Mouse (Mus musculus) spleen, adult 2 months (tissue): ENCODE measurements at regions not wholly inside any gene's neighbourhood (a gene's known extent, or its start where the extent isn't known, plus 50 kb on each side); places are given as distances from the start of the nearest gene placed in this dataset.

Experiments used
- DNase-seq, 2 experiments: peaks; one replicate each; pipeline versions ENCODE4 v3.0.0 to v3.0.0-alpha.2; 2012 to 2021; ENCODE audit warnings: low spot score in 2 of 2, low read depth in 1 of 2
- H3K27ac ChIP-seq: fragments of 200-500 bp; 2 replicates; pipeline ENCODE4 v1.5.1; 2012; ENCODE audit warnings: low read length, inconsistent platforms; ENCODE audit not compliant: insufficient read depth
- H3K27me3 ChIP-seq: fragments of 200-500 bp; 2 replicates; pipeline ENCODE4 v1.6.1; 2012; ENCODE audit warnings: mild to moderate bottlenecking, moderate library complexity, low read length, inconsistent platforms; ENCODE audit not compliant: control insufficient read depth, insufficient read depth
- H3K36me3 ChIP-seq: fragments of 200-500 bp; 2 replicates; pipeline ENCODE4 v1.6.1; 2012; ENCODE audit warnings: mild to moderate bottlenecking, low read length, inconsistent platforms; ENCODE audit not compliant: control insufficient read depth, insufficient read depth
- H3K4me1 ChIP-seq: fragments of 200-500 bp; 2 replicates; pipeline ENCODE4 v1.6.1; 2011; ENCODE audit warnings: inconsistent platforms; ENCODE audit not compliant: control insufficient read depth, insufficient read depth, insufficient read length
- H3K4me3 ChIP-seq: fragments of 200-500 bp; 2 replicates; pipeline ENCODE4 v1.5.1; 2011; ENCODE audit warnings: mild to moderate bottlenecking, inconsistent platforms; ENCODE audit not compliant: insufficient read depth, insufficient read length; ENCODE audit errors: extremely low read depth
- CTCF ChIP-seq: fragments of 200-500 bp; IDR thresholded peaks from 2 replicates; pipeline ENCODE4 v1.5.1; 2011; ENCODE audit warnings: mild to moderate bottlenecking, inconsistent platforms; ENCODE audit not compliant: insufficient read depth, insufficient read length, insufficient replicate concordance; ENCODE audit errors: extremely low read depth
- POLR2A ChIP-seq: fragments of 200-500 bp; IDR thresholded peaks from 2 replicates; pipeline ENCODE4 v1.6.1; 2011; ENCODE audit warnings: low read depth, low read length, inconsistent platforms
- WGBS: fragments of 180-500 bp; shearing (Covaris S2); methylation state at CpG from one replicate; pipeline ENCODE4 v1.1.7; 2018; 5-methylcytosine and 5-hydroxymethylcytosine counted together

DNA sequence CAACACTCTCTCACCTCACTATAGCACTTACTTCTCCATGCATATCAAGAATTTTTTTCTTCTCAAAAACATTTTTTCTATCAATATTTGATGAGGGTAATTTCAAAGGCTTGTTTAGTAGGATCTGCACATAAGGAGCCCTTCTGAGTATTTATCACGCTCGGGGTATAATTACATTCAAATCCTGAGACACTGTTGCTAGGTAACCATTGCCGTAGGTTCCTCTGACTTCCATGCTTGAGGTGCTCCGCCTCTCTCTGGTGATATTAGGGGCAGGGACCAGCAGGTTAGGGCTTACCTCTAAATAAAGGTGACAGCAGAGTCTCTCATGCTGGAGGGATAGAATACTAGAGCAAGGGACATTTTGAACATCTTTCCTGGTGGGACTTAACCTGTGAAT lies 54.4 kb upstream of the 9630041A04Rik start:
- TF ChIP-seq POLR2A (no peak), CTCF (no peak)
- H3K27ac ChIP-seq = no peak overlapping the region
- no peaks in the 10 kb centered on the region for H3K4me1 ChIP-seq
- DNase-seq = no peak
- no peak overlapping the region for H3K4me3 ChIP-seq
- 71% methylated on average over 4 of the region's 4 CpGs for WGBS
- H3K36me3 ChIP-seq = no peaks in the 10 kb centered on the region
- H3K27me3 ChIP-seq = no peaks in the 10 kb centered on the region

DNA sequence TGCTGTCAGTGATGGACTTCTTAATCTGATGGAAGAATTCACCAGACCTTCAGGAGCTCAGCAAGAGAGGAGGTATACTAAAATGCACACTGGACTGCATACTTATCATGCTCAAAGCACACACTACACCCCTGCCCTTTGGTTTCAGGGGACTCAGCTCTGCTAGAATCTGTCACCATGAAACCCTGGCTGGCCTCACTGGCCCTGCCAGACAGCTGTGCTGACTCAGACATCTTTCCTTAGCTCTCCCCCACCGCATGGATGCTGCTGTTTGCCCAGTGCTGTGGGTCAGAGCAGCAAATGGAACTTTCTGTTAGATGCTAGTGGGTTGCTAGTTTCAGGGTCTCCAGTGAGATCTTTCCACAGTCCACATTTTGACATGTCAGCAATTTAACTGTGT lies 64.9 kb upstream of the 9630041A04Rik start:
- DNase-seq = no peak
- Histone ChIP-seq H3K27ac (no peak overlapping the region), H3K4me1 (no peaks in the 10 kb centered on the region), H3K4me3 (no peak overlapping the region), H3K27me3 (no peaks in the 10 kb centered on the region), H3K36me3 (no peaks in the 10 kb centered on the region)
- no peak for TF ChIP-seq CTCF
- no peak for TF ChIP-seq POLR2A
- WGBS = 72% methylated on average over 1 of the region's 1 CpGs

GRCm38 (mm10) chr9:101796063-101796462 lies 65.6 kb upstream of the 9630041A04Rik start:
- Histone ChIP-seq H3K36me3 (no peaks in the 10 kb centered on the region), H3K27ac (no peak overlapping the region), H3K4me1 (no peaks in the 10 kb centered on the region), H3K4me3 (no peak overlapping the region), H3K27me3 (no peaks in the 10 kb centered on the region)
- 71% methylated on average over 4 of the region's 4 CpGs for WGBS
- DNase-seq = no peak
- TF ChIP-seq CTCF (no peak), POLR2A (no peak)

GRCm38 (mm10) chr9:101795436-101795835 lies 66.2 kb upstream of the 9630041A04Rik start:
- DNase-seq = no peak
- Histone ChIP-seq H3K27me3 (no peaks in the 10 kb centered on the region), H3K36me3 (no peaks in the 10 kb centered on the region), H3K4me3 (no peak overlapping the region), H3K27ac (no peak overlapping the region), H3K4me1 (no peaks in the 10 kb centered on the region)
- TF ChIP-seq CTCF (no peak), POLR2A (no peak)
- WGBS = 56% methylated on average over 2 of the region's 2 CpGs

GRCm38 (mm10) chr9:101790936-101791335 lies 70.7 kb upstream of the 9630041A04Rik start:
- Histone ChIP-seq H3K4me3 (no peak overlapping the region), H3K27ac (no peak overlapping the region), H3K27me3 (no peaks in the 10 kb centered on the region), H3K36me3 (no peaks in the 10 kb centered on the region), H3K4me1 (no peaks in the 10 kb centered on the region)
- DNase-seq = no peak
- TF ChIP-seq POLR2A = no peak
- no peak for TF ChIP-seq CTCF
- WGBS = 88% methylated on average over 1 of the region's 1 CpGs

- no peak for DNase-seq
- WGBS = 78% methylated on average over 10 of the region's 10 CpGs
- Histone ChIP-seq H3K36me3 (no peaks in the 10 kb centered on the region), H3K27me3 (no peaks in the 10 kb centered on the region), H3K4me3 (no peak overlapping the region), H3K4me1 (no peaks in the 10 kb centered on the region), H3K27ac (no peak overlapping the region)
- TF ChIP-seq CTCF (no peak), POLR2A (no peak)
These were observed 120.6 kb upstream of the 9630041A04Rik start for GRCm38 (mm10) chr9:101740949-101741605.

DNA sequence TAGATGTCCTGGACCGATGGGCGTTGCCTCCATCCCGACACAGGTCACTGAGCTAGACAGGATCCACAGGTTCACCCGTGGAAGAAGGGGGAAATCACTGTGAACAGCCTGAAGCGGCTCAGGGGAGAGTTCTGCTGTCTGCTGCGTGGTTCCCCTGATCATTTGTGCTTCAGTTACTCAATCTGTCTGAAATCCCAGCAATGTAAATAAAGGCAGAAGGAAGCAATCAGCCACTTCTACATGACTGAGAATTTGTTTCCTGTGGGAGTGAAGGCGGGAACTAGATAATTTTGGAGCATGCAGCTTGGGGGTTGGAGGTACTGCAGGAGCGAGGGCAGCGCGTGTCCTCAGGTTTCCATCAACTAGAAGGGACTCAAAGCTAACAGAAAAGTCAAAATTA lies 122.3 kb upstream of the 9630041A04Rik start:
- Histone ChIP-seq H3K4me1 (no peaks in the 10 kb centered on the region), H3K27ac (no peak overlapping the region), H3K4me3 (no peak overlapping the region), H3K36me3 (no peaks in the 10 kb centered on the region), H3K27me3 (no peaks in the 10 kb centered on the region)
- 70% methylated on average over 10 of the region's 10 CpGs for WGBS
- DNase-seq = no peak
- TF ChIP-seq POLR2A (no peak), CTCF (no peak)

GRCm38 (mm10) chr9:101734271-101734670 lies 127.4 kb upstream of the 9630041A04Rik start:
- TF ChIP-seq POLR2A = no peak
- TF ChIP-seq CTCF = no peak
- Histone ChIP-seq H3K27ac (no peak overlapping the region), H3K27me3 (no peaks in the 10 kb centered on the region), H3K4me3 (no peak overlapping the region), H3K36me3 (no peaks in the 10 kb centered on the region), H3K4me1 (no peaks in the 10 kb centered on the region)
- no peak for DNase-seq
- 86% methylated on average over 8 of the region's 8 CpGs for WGBS
